Mouse (Mus musculus) forebrain, embryonic 16.5 days (tissue): Measurements from ENCODE around the gene Tmem167. TPM values are rescaled to one million over a fixed set of nuclear protein-coding genes. Genes with fewer than 3 reads are reported as not detected.

Experiments used
- ATAC-seq: fragments of 200-750 bp; cut with Nextera tagmentation; 2 replicates; pipeline ENCODE4 v1.8.0; 2017; ENCODE audit warnings: mild to moderate bottlenecking, moderate library complexity
- H3K27ac ChIP-seq: fragments of 300-500 bp; sonication (generic); 2 replicates; pipeline ENCODE4 v1.5.1; 2014; ENCODE audit warnings: low read length, control low read depth
- H3K27me3 ChIP-seq: fragments of 300-500 bp; sonication (generic); replicated peaks from 2 replicates; pipeline ENCODE4 v1.6.1; 2014; ENCODE audit warnings: low read length; ENCODE audit not compliant: control insufficient read depth, insufficient read depth
- H3K36me3 ChIP-seq: fragments of 300-500 bp; sonication (generic); 2 replicates; pipeline ENCODE4 v1.6.1; 2014; ENCODE audit not compliant: control insufficient read depth, insufficient read depth
- H3K4me1 ChIP-seq: fragments of 300-500 bp; sonication (generic); replicated peaks from 2 replicates; pipeline ENCODE4 v1.6.1; 2014; ENCODE audit warnings: low read length; ENCODE audit not compliant: control insufficient read depth, insufficient read depth
- H3K4me2 ChIP-seq: fragments of 300-500 bp; sonication (generic); 2 replicates; pipeline ENCODE4 v1.6.1; 2014; ENCODE audit warnings: mild to moderate bottlenecking, low read length, control low read depth
- H3K4me3 ChIP-seq: fragments of 300-500 bp; sonication (generic); replicated peaks from 2 replicates; pipeline ENCODE4 v1.5.1; 2014; ENCODE audit warnings: mild to moderate bottlenecking, low read length, control low read depth
- H3K9ac ChIP-seq: fragments of 300-500 bp; sonication (generic); replicated peaks from 2 replicates; pipeline ENCODE4 v1.6.1; 2014; ENCODE audit warnings: low read depth, low read length, control low read depth
- H3K9me3 ChIP-seq: fragments of 300-500 bp; sonication (generic); 2 replicates; pipeline ENCODE4 v1.6.1; 2016; ENCODE audit warnings: low read length; ENCODE audit not compliant: control insufficient read depth
- WGBS: fragments of 180-500 bp; shearing (Covaris S2); extraction: QIAGEN DNeasy Blood & Tissue Kit; methylation state at CpG from one replicate; pipeline ENCODE4 v1.1.7; 2014; 5-methylcytosine and 5-hydroxymethylcytosine counted together
- polyA plus RNA-seq: library from polyadenylated mRNA; unstranded; fragments of >200 nt; fragmentation: Nextera tagmentation; extraction: Ambion mirVana; gene quantifications from 2 replicates; pipeline ENCODE4 v1.2.1, GENCODE M21; 2015

Tmem167 gene
- polyA plus RNA-seq, 1 experiment from 2014 or later = 50.8 TPM

DNA sequence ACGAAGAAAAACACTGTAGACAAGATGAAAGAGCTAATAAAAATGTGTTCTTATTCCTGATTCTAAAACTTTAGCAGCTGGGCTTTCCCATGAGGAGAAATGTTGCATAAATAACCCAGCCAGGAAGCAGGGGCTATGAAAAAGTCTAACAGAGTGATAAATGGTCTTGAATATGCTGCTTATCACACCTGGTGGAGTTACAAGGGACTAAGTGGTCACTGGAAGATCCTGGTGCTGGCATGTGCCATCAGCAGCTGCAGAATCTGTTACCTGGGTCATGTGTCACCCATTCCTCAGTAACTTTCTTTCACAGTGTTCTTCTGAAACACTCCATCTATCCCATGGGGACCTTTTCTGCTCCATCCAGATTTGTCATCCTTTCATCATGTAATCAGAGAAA, 22.8 kb downstream of the Tmem167 start:
- H3K27me3 ChIP-seq = no peaks in the 10 kb centered on the region
- H3K4me2 ChIP-seq = no peak overlapping the region
- no peaks in the 10 kb centered on the region for H3K4me1 ChIP-seq
- no peak for ATAC-seq
- WGBS = 98% methylated on average over 1 of the region's 1 CpGs
- no peak overlapping the region for H3K4me3 ChIP-seq
- no peaks in the 10 kb centered on the region for H3K36me3 ChIP-seq
- H3K9me3 ChIP-seq = no peaks in the 10 kb centered on the region
- H3K9ac ChIP-seq = no peak overlapping the region
- no peak overlapping the region for H3K27ac ChIP-seq

DNA sequence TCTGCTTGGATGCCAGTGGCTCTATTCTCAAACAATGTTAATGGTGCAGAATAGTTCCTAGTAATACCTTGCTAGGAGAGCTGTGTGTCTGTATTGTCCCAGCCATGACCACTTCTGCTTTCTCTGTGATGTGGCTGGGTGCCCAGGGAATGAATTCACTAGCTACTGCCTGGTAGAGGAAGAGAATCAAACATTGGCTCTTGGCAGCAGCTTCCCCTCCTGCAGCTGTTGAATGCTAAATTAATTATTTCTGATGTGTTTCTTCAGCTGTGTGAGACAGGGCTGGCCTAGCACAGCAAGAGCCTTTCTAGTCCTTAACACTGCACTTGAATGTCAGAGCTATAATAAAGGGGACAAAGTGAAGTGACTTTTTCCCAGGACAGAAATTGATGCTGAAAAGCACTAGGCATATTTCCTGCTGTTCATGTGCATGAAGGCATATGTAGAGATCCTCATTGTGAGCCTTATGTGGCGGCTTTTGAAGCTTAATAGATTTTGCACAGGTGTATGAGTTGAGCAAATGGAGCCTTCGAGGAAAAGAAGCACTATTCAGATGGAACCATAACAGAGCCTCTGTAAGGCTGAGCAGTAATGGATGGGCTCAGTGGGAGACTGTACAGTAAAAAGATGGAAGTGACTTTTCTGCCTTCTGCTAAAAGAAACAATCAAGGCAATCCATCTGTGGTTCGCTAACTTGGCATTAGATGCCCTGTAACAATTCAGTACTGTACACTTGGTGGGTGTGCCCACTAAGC, 47.4 kb downstream of the Tmem167 start:
- H3K4me2 ChIP-seq = no peak overlapping the region
- WGBS = 49% methylated on average over 3 of the region's 3 CpGs

DNA sequence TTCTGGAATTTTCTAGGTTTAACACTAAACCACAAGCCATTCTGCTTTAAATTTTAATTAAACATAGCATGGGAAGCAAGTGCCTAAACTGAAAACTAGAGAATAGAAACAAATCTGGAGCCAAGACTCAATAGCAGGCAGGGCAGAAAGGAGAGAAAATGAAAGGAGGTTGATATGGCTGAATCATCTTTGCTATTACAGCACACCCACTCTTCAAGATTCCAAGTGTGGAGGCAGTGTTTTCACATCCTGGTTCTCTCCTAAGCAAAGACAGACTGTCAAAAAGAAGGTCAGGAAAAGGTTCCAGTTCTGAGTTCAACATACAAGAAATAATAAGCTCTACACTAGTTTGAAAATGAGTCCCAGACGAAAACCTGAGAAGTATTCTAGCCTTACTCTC, 52.8 kb downstream of the Tmem167 start:
- H3K36me3 ChIP-seq = no peaks in the 10 kb centered on the region
- no peak overlapping the region for H3K9ac ChIP-seq
- H3K27ac ChIP-seq = no peak overlapping the region
- H3K9me3 ChIP-seq = no peaks in the 10 kb centered on the region
- no peak overlapping the region for H3K4me3 ChIP-seq
- WGBS = 94% methylated on average over 1 of the region's 1 CpGs
- H3K27me3 ChIP-seq = no peaks in the 10 kb centered on the region
- no peak overlapping the region for H3K4me2 ChIP-seq
- H3K4me1 ChIP-seq = no peaks in the 10 kb centered on the region; the same call in 1 of the 2 replicates
- ATAC-seq = no peak

More for the DNA sequence above, 47.4 kb downstream of the Tmem167 start:
- Histone ChIP-seq H3K4me3 (no peak overlapping the region), H3K9me3 (no peaks in the 10 kb centered on the region), H3K9ac (no peak overlapping the region), H3K36me3 (no peaks in the 10 kb centered on the region), H3K4me1 (peaks cover 5% of the 10 kb centered on the region; the same call in 1 of the 2 replicates), H3K27me3 (no peaks in the 10 kb centered on the region), H3K27ac (no peak overlapping the region)
- ATAC-seq = peak; percentile 95

GRCm38 (mm10) chr13:90143245-90143644, 54.3 kb downstream of the Tmem167 start:
- Histone ChIP-seq H3K4me2 (no peak overlapping the region), H3K9ac (no peak overlapping the region), H3K4me3 (no peak overlapping the region), H3K27me3 (no peaks in the 10 kb centered on the region), H3K36me3 (no peaks in the 10 kb centered on the region), H3K27ac (no peak overlapping the region), H3K4me1 (no peaks in the 10 kb centered on the region), H3K9me3 (no peaks in the 10 kb centered on the region)
- no peak for ATAC-seq
- WGBS = 14% methylated on average over 4 of the region's 4 CpGs

GRCm38 (mm10) chr13:90151881-90152280, 63.0 kb downstream of the Tmem167 start:
- Histone ChIP-seq H3K36me3 (no peaks in the 10 kb centered on the region), H3K9ac (no peak overlapping the region), H3K4me3 (no peak overlapping the region), H3K27ac (no peak overlapping the region), H3K9me3 (no peaks in the 10 kb centered on the region), H3K4me2 (no peak overlapping the region), H3K4me1 (no peaks in the 10 kb centered on the region; the same call in 1 of the 2 replicates), H3K27me3 (no peaks in the 10 kb centered on the region)
- ATAC-seq = no peak

DNA sequence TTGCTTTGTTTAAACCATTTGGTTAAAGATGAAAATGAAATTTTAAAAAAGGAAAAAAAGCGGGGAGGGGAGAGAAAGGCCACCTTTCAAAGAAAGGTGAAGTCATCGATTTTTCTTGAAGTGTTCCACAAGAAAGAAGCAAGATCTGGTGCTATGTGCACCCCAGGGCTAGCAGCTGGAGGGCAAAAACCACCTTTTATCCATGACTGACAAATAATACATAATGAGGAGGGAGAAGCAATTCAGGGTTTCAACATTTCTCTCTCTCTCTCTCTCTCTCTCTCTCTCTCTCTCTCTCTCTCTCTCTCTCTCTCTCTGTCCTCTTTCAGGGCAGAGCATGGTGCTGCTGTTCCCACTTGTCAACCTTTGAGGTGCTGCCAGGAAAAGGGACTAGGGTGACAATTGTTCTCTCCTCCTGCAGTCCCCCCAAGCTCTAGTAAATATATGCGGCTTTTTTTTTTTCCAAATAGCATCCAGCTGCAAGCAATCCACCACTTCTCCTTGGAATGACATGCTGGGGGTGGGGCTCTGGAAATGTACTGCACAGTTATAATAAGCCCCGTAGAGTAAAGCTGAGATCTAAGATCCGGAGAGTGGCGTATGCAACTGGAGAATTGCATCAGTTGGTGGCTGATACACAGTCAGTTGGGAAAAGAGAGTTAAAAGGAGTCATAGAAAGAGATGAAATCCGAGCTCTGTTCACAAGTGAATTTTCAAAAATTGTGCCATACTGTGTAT, 63.8 kb downstream of the Tmem167 start:
- H3K4me1 ChIP-seq = no peaks in the 10 kb centered on the region; the same call in 1 of the 2 replicates
- ATAC-seq = peak; percentile 98
- H3K9me3 ChIP-seq = no peaks in the 10 kb centered on the region
- H3K27me3 ChIP-seq = no peaks in the 10 kb centered on the region
- H3K9ac ChIP-seq = no peak overlapping the region
- H3K36me3 ChIP-seq = no peaks in the 10 kb centered on the region
- no peak overlapping the region for H3K4me2 ChIP-seq
- no peak overlapping the region for H3K4me3 ChIP-seq
- WGBS = 19% methylated on average over 7 of the region's 7 CpGs
- H3K27ac ChIP-seq = peak overlapping the region; percentile 71

DNA sequence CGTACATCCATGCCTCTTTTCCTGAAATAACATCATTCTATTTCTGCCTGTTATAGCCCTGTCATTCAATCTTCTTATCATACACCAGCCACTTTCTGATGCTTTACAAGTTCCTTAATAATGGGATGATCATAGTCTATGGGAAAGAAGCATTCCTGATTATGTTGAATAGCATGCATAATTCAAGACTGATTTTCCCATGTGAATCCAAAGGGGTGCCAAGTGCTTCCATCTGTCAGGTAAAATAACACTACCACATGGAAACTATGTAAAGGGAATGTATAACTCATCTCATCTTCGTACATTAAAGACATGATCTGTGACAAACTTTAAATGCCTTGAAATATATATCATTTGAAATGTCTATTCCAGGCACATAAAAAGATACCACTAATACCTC, 75.2 kb downstream of the Tmem167 start:
- no peaks in the 10 kb centered on the region for H3K36me3 ChIP-seq
- no peaks in the 10 kb centered on the region for H3K9me3 ChIP-seq
- H3K27me3 ChIP-seq = no peaks in the 10 kb centered on the region
- 61% methylated on average over 2 of the region's 2 CpGs for WGBS
- H3K4me1 ChIP-seq = no peaks in the 10 kb centered on the region
- no peak overlapping the region for H3K4me2 ChIP-seq
- no peak overlapping the region for H3K9ac ChIP-seq
- no peak overlapping the region for H3K4me3 ChIP-seq
- H3K27ac ChIP-seq = no peak overlapping the region
- peak; percentile 66 for ATAC-seq

DNA sequence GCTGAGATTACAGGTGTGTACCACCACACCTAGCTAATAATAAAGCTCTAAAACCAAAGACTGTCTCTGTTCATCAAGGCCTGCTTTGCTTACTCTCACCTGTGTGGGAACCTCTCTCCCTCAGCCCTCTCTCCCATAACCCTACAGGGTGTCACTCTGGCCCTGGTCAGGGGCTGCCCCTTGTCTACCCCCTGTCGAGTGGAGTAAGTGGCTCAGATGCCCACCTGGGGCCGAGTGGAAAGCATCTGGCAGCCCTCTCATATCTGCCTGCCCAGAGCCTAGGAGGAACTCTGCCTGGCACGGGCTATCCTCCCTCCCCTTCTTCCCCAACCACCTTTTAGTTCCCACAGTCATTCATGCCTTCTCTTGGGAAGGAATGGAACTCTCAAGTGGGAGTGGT, 78.1 kb downstream of the Tmem167 start:
- no peaks in the 10 kb centered on the region for H3K36me3 ChIP-seq
- no peak overlapping the region for H3K4me3 ChIP-seq
- H3K9me3 ChIP-seq = no peaks in the 10 kb centered on the region
- no peak overlapping the region for H3K4me2 ChIP-seq
- H3K9ac ChIP-seq = no peak overlapping the region
- H3K4me1 ChIP-seq = 0 out of 2 replicates have a peak, but pooled peaks cover 3% of the 10 kb centered on the region
- 64% methylated on average over 3 of the region's 3 CpGs for WGBS
- ATAC-seq = no peak
- no peak overlapping the region for H3K27ac ChIP-seq
- H3K27me3 ChIP-seq = no peaks in the 10 kb centered on the region

DNA sequence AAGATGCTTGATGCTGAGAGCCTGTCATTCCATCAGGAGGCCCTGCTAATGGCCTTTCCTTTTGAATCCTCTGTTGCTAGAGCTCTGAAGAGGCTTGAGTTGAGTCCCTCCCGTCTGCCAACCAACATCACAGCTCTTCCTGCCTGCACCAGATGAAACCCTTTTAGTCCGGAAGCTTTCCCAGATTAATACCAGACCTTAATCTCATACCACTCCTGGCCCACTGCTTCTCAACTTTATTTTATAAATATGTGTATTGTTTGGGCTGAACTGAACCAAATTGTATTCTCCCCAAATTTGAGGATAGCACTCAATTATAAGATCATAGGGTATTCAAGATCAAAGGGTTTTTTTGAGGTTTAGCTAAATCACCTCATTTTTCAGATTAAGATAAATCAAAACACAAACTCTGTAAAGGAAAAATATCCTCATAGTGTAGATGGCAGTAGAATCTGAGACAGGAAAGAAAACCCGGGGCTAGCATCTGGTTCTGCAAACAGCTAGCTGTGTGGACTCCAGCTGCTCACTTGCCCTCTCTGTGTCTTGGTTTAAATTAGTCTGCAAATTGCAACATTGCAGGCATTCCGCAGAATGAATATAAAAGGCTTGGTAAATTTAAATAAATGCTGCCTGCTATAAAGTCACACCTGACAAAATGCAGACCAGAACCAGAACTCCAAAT, 81.3 kb downstream of the Tmem167 start:
- 29% methylated on average over 4 of the region's 4 CpGs for WGBS
- no peak overlapping the region for H3K4me2 ChIP-seq
- no peaks in the 10 kb centered on the region for H3K9me3 ChIP-seq
- ATAC-seq = no peak
- no peak overlapping the region for H3K27ac ChIP-seq
- no peaks in the 10 kb centered on the region for H3K27me3 ChIP-seq
- 0 out of 2 replicates have a peak, but pooled peaks cover 3% of the 10 kb centered on the region for H3K4me1 ChIP-seq
- no peak overlapping the region for H3K9ac ChIP-seq
- no peaks in the 10 kb centered on the region for H3K36me3 ChIP-seq
- H3K4me3 ChIP-seq = no peak overlapping the region
